Mouse (Mus musculus): ENCODE measurements around the gene Musk. TPM values are rescaled to one million over a fixed set of nuclear protein-coding genes. Genes with fewer than 3 reads are reported as not detected.

Gene Musk
- total RNA-seq, 2 experiments from 2014 or later: 22.2 to 30.0 TPM

GRCm38 (mm10) chr4:58379186-58379585 is 93.4 kb downstream of the Musk start:
- DNase-seq: no peak
- intact Hi-C loops (cut with DNase I; ENCODE audit: low total_unique reads): no loop called here

DNA sequence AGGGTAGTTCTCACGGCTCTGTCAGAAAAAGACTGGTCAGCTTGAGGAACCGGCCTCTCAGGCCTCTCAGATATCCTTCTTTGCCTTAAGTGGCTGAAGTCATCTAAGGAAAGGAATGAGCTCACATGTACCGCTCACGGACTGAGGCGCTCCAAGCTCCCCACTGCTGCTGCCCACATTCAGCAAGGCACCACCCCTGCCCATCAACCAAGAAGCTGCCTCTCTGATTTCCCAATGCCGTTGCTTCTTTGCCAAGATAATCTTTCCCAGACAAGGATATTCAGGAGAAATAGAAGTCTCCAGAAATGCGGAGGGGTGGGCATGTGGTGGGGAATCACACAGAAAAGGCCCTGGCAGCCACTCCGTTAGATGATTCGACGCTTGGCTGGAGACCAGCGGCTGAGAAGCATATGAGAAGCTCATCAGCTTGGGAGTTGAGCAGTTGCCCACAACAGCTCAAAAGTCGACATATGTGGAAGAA is 115.1 kb downstream of the Musk start:
- intact Hi-C loops (cut with DNase I; ENCODE audit: low total_unique reads): no loop called here
- DNase-seq: peak; percentile 65

- no peak for DNase-seq
- intact Hi-C loops (cut with DNase I; ENCODE audit: low total_unique reads): no loop called here
Observed at GRCm38 (mm10) chr4:58401973-58402501, 116.3 kb downstream of the Musk start.

DNA sequence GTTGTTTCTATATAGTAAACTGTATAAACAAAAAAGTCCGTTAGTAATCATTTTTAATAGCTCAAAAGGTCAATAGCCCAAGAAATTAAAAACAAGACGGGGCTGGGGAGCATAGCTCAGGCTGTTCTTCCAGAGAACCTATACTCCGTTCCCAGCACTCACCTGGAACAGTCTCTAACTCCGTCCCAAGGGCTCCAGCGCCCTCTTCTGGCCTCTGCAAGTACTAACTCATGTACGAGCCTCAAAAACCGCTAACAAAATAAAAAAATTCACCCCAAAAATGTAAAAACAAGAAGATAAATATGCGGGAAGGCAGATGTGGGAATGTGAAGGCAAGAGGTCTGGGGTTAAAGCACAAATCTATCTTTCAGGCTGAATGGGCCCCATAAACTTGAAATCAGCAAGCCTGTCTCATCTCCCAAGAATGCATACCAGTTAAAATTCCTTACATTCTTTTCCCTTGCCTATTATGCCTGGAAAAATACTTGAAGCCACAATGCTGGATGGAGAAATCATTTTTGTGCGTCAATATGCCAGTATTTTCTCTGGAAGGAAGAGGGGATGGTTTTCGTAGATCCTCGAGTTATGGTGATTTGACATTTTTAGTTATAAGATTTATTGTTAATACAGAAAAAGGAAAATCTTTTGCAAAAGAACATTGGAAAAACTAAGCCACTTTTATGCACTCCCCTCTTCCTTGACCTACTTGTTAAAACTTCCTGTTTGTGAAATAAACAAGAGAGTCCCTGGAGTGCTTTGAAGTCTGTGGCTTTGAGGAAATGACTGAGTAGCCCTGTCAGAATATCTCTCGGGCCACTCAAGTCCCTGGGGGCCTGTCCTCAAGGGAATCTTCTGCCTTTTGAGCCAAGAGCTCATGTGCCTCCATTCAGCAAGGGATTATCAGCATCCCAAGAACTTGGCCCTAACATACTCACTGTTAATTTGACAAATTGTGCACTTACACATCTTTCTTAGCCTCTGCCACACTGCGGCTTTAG is 127.7 kb downstream of the Musk start:
- intact Hi-C loops (cut with DNase I; ENCODE audit: low total_unique reads): no loop called here
- DNase-seq: peak; percentile 36

DNA sequence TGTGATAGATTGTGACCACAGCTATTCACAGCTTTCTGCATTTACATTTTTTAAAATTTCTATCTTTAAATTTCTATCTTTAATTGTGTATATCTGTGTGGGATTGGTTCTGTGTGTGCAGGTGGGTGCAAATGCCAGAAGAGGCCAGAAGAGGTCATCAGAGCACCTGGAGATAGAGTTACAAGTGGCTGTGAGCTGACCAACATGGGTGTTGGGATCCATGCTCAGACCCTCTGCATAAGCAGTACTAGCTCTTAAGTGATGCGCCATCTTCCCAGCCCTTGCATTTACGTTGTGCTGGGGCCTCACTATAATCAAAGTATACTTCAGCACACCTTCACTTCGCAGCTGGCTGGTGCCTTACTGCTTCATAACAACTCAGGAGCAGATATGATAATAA is 129.8 kb downstream of the Musk start:
- intact Hi-C loops (cut with DNase I; ENCODE audit: low total_unique reads): no loop called here
- DNase-seq: no peak

- intact Hi-C loops (cut with DNase I; ENCODE audit: low total_unique reads): no loop called here
- no peak for DNase-seq
Observed at GRCm38 (mm10) chr4:58417319-58417718, 131.6 kb downstream of the Musk start.

DNA sequence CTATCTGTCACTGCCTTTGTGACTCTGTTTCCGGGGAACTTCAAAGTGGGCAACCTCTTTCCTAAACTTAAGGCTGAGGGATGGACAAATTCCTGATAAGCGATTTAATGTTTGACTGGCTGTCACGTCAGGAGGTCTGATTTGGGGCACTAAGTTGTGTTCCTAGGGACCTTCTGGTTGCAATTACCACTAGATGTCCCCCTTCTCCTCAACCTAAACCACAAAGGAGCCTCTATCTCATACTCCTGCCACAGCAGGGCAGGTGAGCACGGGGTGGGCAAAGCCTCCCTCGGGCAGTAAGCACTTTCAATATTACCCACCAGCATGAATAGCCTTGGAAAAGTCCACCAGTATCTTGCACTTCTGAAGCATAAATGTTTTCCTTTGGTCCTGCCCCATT is 133.5 kb downstream of the Musk start:
- no peak for DNase-seq
- intact Hi-C loops (cut with DNase I; ENCODE audit: low total_unique reads): no loop called here

DNA sequence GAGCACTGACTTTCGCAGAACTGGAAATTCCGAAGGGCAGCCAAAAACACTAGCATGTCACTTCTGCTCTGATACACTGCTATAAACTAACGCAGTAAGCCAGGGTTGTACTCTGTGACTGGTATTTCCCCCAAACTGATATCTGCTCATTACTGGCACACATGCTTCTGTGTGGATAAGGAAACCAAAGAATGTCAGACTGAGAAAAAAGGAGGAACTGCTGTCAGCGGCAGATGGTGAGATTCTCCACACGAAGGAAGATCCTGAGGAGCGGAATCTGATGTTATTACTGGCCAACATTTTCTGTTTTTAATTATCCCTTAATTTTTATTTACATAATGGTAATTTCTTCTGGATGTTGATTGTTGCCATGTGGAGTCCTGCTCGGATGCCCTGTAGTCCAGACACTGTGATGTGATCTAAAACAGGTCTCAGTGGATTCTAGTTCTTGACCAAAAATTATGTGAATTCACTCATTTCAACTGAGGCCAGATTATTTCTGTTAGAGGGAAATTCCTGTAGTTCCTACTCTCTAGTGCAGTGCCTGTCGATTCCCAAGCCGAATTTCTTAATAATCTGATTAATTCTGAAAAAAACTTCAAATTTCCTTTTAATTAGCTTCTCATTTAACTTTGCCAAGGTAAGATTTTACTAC is 137.6 kb downstream of the Musk start:
- no peak for DNase-seq
- intact Hi-C loops (cut with DNase I; ENCODE audit: low total_unique reads): loop anchor here (10.0 kb wide), 1 partner anchor 321 kb away; no protein-coding TSS in a partner anchor

Other genes starting within 250 kb of the Musk start
- 10 to 100 TPM; 14.7 to 17.3 TPM for gene Svep1, start 79.1 kb upstream of the Musk start, total RNA-seq (2021)